In the genomic region with DNA sequence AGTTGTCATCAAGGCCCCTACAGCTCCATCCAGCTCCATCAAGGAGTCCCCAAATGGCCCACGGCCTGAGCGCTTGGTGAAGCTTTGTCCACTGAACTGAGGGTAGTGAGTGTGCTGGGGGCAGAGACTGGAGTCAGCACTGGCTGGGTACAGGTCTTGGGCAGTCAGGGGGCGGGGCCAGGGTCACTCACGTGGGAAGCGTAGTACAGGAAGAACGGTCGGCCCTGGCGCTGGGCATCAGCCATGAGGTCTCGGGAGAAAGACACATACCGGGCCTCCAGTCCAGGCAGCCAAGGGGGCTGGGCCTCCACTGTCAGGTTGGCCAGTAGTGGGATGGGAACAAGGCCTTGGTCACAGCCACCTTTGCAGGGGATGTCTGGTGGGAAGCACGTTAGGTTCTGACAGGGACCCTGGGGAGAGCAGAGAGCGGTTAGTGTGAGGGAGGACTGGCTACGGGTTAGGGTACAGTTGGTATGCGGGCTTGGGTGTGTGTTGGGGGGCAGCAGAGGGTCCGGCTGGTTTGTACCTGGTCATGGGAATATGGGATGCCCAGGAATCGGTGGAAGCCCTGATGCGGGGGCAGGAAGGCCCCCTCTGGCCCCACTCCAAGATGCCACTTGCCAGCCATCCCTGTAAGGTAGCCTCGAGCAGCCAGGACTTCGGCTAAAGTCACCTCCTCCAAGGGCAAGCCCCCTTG, we compare ENCODE assay signal across 9 mouse cellular contexts. TPM values are rescaled to one million over a fixed set of nuclear protein-coding genes. Genes with fewer than 3 reads are reported as not detected.
DNase-seq lines count a peak whose midpoint lies in the region; ATAC-seq and TF ChIP-seq lines count a peak whose summit lies in the region.
"Had no signal": no experiment of that assay in that cellular context is flagged by ENCODE, and none has a peak within 500 bp of the region (broad histone marks: within the 10 kb centered on the region; RNA-seq: fewer than 3 reads in every experiment).

No protein-coding gene starts in this region.

- no peak for TF ChIP-seq EP300 in heart, adult 2 months (IDR thresholded peaks at IDR 0.05; ENCODE audit: insufficient read depth, low read depth, low read length)

- 0 out of 2 replicates have a peak overlapping the region, but pooled peaks have one; percentile 89 for H3K9ac ChIP-seq in heart, embryonic 13.5 days
- H3K9ac ChIP-seq in heart, adult 2 months (ENCODE audit: low read depth, low read length), result no peak overlapping the region; the same call in 1 of the 2 replicates
- no peak overlapping the region for H3K9ac ChIP-seq in intestine, postnatal 0 days (ENCODE audit: low read depth, low read length)

- no peaks in the 10 kb centered on the region for H3K27me3 ChIP-seq in heart, embryonic 13.5 days (replicated peaks)
- H3K27me3 ChIP-seq in heart, adult 2 months (ENCODE audit: control insufficient read depth, insufficient read depth, low read length), result no peaks in the 10 kb centered on the region
- no peaks in the 10 kb centered on the region for H3K27me3 ChIP-seq in thymus, adult 2 months (ENCODE audit: control insufficient read depth, insufficient read depth, low read length)
- no peaks in the 10 kb centered on the region for H3K27me3 ChIP-seq in intestine, postnatal 0 days (replicated peaks; ENCODE audit: control insufficient read depth, insufficient read depth, low read length)

- intact Hi-C loops in heart, adult 2 months (cut with DNase I), result loop anchor here (10.0 kb wide), 1 partner anchor 610 kb away; a partner anchor contains a TSS
- intact Hi-C loops in left cerebral cortex, postnatal 36 days (cut with DNase I), result no loop called here

- H3K27ac ChIP-seq in heart, embryonic 13.5 days (replicated peaks), result no peak overlapping the region
- H3K27ac ChIP-seq in heart, adult 2 months, result no peak overlapping the region
- no peak overlapping the region for H3K27ac ChIP-seq in thymus, adult 2 months (ENCODE audit: control insufficient read depth, insufficient read depth, low read length)
- H3K27ac ChIP-seq in intestine, postnatal 0 days (ENCODE audit: low read depth, low read length), result no peak overlapping the region

- peak overlapping the region; percentile 97; the same call in 1 of the 2 replicates for H3K4me2 ChIP-seq in heart, embryonic 13.5 days
- H3K4me2 ChIP-seq in intestine, postnatal 0 days (replicated peaks; ENCODE audit: low read depth), result peak overlapping the region; percentile 92

- H3K36me3 ChIP-seq in heart, embryonic 13.5 days, result no peaks in the 10 kb centered on the region
- H3K36me3 ChIP-seq in heart, adult 2 months (ENCODE audit: control insufficient read depth, insufficient read depth, low read length), result no peaks in the 10 kb centered on the region
- H3K36me3 ChIP-seq in thymus, adult 2 months (ENCODE audit: control insufficient read depth, insufficient read depth, low read length), result no peaks in the 10 kb centered on the region
- H3K36me3 ChIP-seq in intestine, postnatal 0 days (ENCODE audit: control insufficient read depth, insufficient read depth), result peaks cover 6% of the 10 kb centered on the region; the same call in 1 of the 2 replicates

- H3K9me3 ChIP-seq in heart, embryonic 13.5 days, result no peaks in the 10 kb centered on the region
- H3K9me3 ChIP-seq in intestine, postnatal 0 days (ENCODE audit: control insufficient read depth), result no peaks in the 10 kb centered on the region

- no peak for TF ChIP-seq POLR2A in heart, adult 2 months (IDR thresholded peaks at IDR 0.05; ENCODE audit: insufficient read depth, low read depth, low read length)
- no peak for TF ChIP-seq POLR2A in thymus, adult 2 months (IDR thresholded peaks at IDR 0.05; ENCODE audit: control insufficient read depth, extremely low read depth, insufficient read depth, low read length, poor library complexity)

- peaks cover 26% of the 10 kb centered on the region for H3K4me1 ChIP-seq in heart, embryonic 13.5 days
- peaks cover 6% of the 10 kb centered on the region for H3K4me1 ChIP-seq in heart, adult 2 months (ENCODE audit: control insufficient read depth, insufficient read depth, low read length)
- H3K4me1 ChIP-seq in thymus, adult 2 months (replicated peaks; ENCODE audit: control insufficient read depth, insufficient read depth, low read length), result peaks cover 16% of the 10 kb centered on the region
- H3K4me1 ChIP-seq in intestine, postnatal 0 days (replicated peaks; ENCODE audit: control insufficient read depth, insufficient read depth, low read length), result 0 out of 2 replicates have a peak, but pooled peaks cover 3% of the 10 kb centered on the region

- H3K4me3 ChIP-seq in heart, embryonic 13.5 days, result no peak overlapping the region
- H3K4me3 ChIP-seq in heart, adult 2 months, result no peak overlapping the region; the same call in 1 of the 2 replicates
- H3K4me3 ChIP-seq in thymus, adult 2 months (ENCODE audit: control insufficient read depth, insufficient read depth, low read length), result no peak overlapping the region
- H3K4me3 ChIP-seq in intestine, postnatal 0 days (ENCODE audit: low read depth, low read length), result no peak overlapping the region; the same call in 1 of the 2 replicates

- 89% methylated on average over 19 of the region's 19 CpGs for WGBS in heart, embryonic 13.5 days
- 93% methylated on average over 19 of the region's 19 CpGs for WGBS in heart, adult 2 months
- 98% methylated on average over 19 of the region's 19 CpGs for WGBS in thymus, adult 2 months
- WGBS in intestine, postnatal 0 days, result 93% methylated on average over 19 of the region's 19 CpGs

- H3K79me2 ChIP-seq in heart, adult 2 months (replicated peaks; ENCODE audit: control insufficient read depth, insufficient read depth, low read length), result no peaks in the 10 kb centered on the region

- no peak for TF ChIP-seq CTCF in heart, adult 2 months (IDR thresholded peaks at IDR 0.05)
- TF ChIP-seq CTCF in thymus, adult 2 months (IDR thresholded peaks at IDR 0.05; ENCODE audit: borderline replicate concordance, control insufficient read depth, extremely low read depth, insufficient read depth, low read length, poor library complexity), result no peak
- TF ChIP-seq CTCF in intestine, postnatal 0 days (IDR thresholded peaks at IDR 0.05; ENCODE audit: low read depth), result no peak

- no peak for DNase-seq in heart, adult 2 months
- DNase-seq in thymus, postnatal 14 days, result peak; percentile 14
- no peak for DNase-seq in thymus, adult 2 months
- no peak for DNase-seq in right cerebral cortex, postnatal 14 days
- DNase-seq in left cerebral cortex, postnatal 36 days (ENCODE audit: low spot score in 2 of 2), result no peak

- no peak for ATAC-seq in heart, embryonic 13.5 days (ENCODE audit: extremely low read depth, insufficient number of reproducible peaks, low FRiP score, low TSS enrichment)
- ATAC-seq in intestine, postnatal 0 days, result no peak
- ATAC-seq in CD4-positive, CD25-positive, alpha-beta regulatory T cell, adult 4 months, result no peak

RNA-seq across cellular contexts. Expression of a gene that starts 2.5 kb away (rescaled TPM):
- polyA plus RNA-seq in heart, embryonic 13.5 days (2015; fragmentation: Nextera tagmentation; extraction: Ambion mirVana), result 15.1 and 15.3 TPM in 2 replicates
- 10 to 100 TPM; 11.1 to 13.5 TPM for total RNA-seq in heart, adult 2 months (2021)
- polyA plus RNA-seq in heart, adult 2 months (2012; rRNA removed), result 19.5 and 22.1 TPM in 2 replicates
- 37.9 and 43.0 TPM in 2 replicates for polyA plus RNA-seq in thymus, adult 2 months (2012; rRNA removed)
- polyA plus RNA-seq in intestine, postnatal 0 days (2015; fragmentation: Nextera tagmentation; extraction: Ambion mirVana), result 32.0 and 36.2 TPM in 2 replicates
- 10 to 100 TPM; 10.2 to 12.6 TPM for polyA plus RNA-seq in CD4-positive, CD25-positive, alpha-beta regulatory T cell, adult 4 months (2017; shearing (Covaris generic))
- total RNA-seq in left cerebral cortex, postnatal 36 days (2021), result 10 to 100 TPM; 31.7 to 36.1 TPM

RNA-seq across cellular contexts. Expression of a gene that starts 21.0 kb away (rescaled TPM):
- 0.27 and 0.45 TPM in 2 replicates for polyA plus RNA-seq in heart, embryonic 13.5 days (2015; fragmentation: Nextera tagmentation; extraction: Ambion mirVana)
- under 1 TPM in 1 of 2 experiments, not detected in 1; 0.16 TPM for total RNA-seq in heart, adult 2 months (2021)
- polyA plus RNA-seq in heart, adult 2 months (2012; rRNA removed), result 0.18 and 0.29 TPM in 2 replicates
- polyA plus RNA-seq in thymus, adult 2 months (2012; rRNA removed), result 0.11 and 0.13 TPM in 2 replicates
- 1.9 and 2.0 TPM in 2 replicates for polyA plus RNA-seq in intestine, postnatal 0 days (2015; fragmentation: Nextera tagmentation; extraction: Ambion mirVana)
- under 1 TPM; 0.32 to 0.44 TPM for polyA plus RNA-seq in CD4-positive, CD25-positive, alpha-beta regulatory T cell, adult 4 months (2017; shearing (Covaris generic))
- 100 to 1,000 TPM; 221 to 233 TPM for total RNA-seq in left cerebral cortex, postnatal 36 days (2021)
- total RNA-seq: liver, adult 2 months had no signal

RNA-seq across cellular contexts. Expression of a gene that starts 24.7 kb away (rescaled TPM):
- 1.7 and 2.0 TPM in 2 replicates for polyA plus RNA-seq in heart, embryonic 13.5 days (2015; fragmentation: Nextera tagmentation; extraction: Ambion mirVana)
- 10 to 100 TPM; 44.3 to 52.2 TPM for total RNA-seq in heart, adult 2 months (2021)
- polyA plus RNA-seq in heart, adult 2 months (2012; rRNA removed), result 29.6 and 31.0 TPM in 2 replicates
- 6.8 and 8.2 TPM in 2 replicates for polyA plus RNA-seq in thymus, adult 2 months (2012; rRNA removed)
- polyA plus RNA-seq in intestine, postnatal 0 days (2015; fragmentation: Nextera tagmentation; extraction: Ambion mirVana), result 0.51 and 0.73 TPM in 2 replicates
- not detected for polyA plus RNA-seq in CD4-positive, CD25-positive, alpha-beta regulatory T cell, adult 4 months (2017; shearing (Covaris generic))
- total RNA-seq in left cerebral cortex, postnatal 36 days (2021), result 100 to 1,000 TPM; 196 to 229 TPM

RNA-seq across cellular contexts. Expression of a gene that starts 45.0 kb away (rescaled TPM):
- 65.1 and 71.5 TPM in 2 replicates for polyA plus RNA-seq in heart, embryonic 13.5 days (2015; fragmentation: Nextera tagmentation; extraction: Ambion mirVana)
- total RNA-seq in heart, adult 2 months (2021), result 10 to 100 TPM; 46.8 to 48.2 TPM
- polyA plus RNA-seq in heart, adult 2 months (2012; rRNA removed), result 81.3 and 91.7 TPM in 2 replicates
- polyA plus RNA-seq in thymus, adult 2 months (2012; rRNA removed), result 92.0 and 99.8 TPM in 2 replicates
- polyA plus RNA-seq in intestine, postnatal 0 days (2015; fragmentation: Nextera tagmentation; extraction: Ambion mirVana), result 85.8 and 92.3 TPM in 2 replicates
- 10 to 100 TPM; 54.6 to 66.7 TPM for polyA plus RNA-seq in CD4-positive, CD25-positive, alpha-beta regulatory T cell, adult 4 months (2017; shearing (Covaris generic))
- 10 to 100 TPM; 41.0 to 41.2 TPM for total RNA-seq in left cerebral cortex, postnatal 36 days (2021)

RNA-seq across cellular contexts. Expression of a gene that starts 45.2 kb away (rescaled TPM):
- polyA plus RNA-seq in heart, embryonic 13.5 days (2015; fragmentation: Nextera tagmentation; extraction: Ambion mirVana), result 0.53 and 0.90 TPM in 2 replicates
- 1 to 10 TPM; 5.5 to 9.5 TPM for total RNA-seq in heart, adult 2 months (2021)
- 2.1 and 2.5 TPM in 2 replicates for polyA plus RNA-seq in heart, adult 2 months (2012; rRNA removed)
- 3.2 TPM in 2 replicates for polyA plus RNA-seq in thymus, adult 2 months (2012; rRNA removed)
- not detected in 2 replicates for polyA plus RNA-seq in intestine, postnatal 0 days (2015; fragmentation: Nextera tagmentation; extraction: Ambion mirVana)
- not detected for polyA plus RNA-seq in CD4-positive, CD25-positive, alpha-beta regulatory T cell, adult 4 months (2017; shearing (Covaris generic))
- under 1 TPM in 1 of 2 experiments, not detected in 1; 0.72 TPM for total RNA-seq in left cerebral cortex, postnatal 36 days (2021)
- total RNA-seq: liver, adult 2 months had no signal
